Mouse (Mus musculus) cerebellum, adult (tissue): ENCODE results near the gene Krt26.

Experiments
- ATAC-seq: cut with Nextera tagmentation; 2 replicates; pipeline ENCODE4 v1.9.2; 2017; ENCODE audit warnings: mild to moderate bottlenecking, moderate library complexity, mixed read lengths; ENCODE audit not compliant: insufficient number of reproducible peaks, low FRiP score, low TSS enrichment

The Krt26 gene

GRCm38 (mm10) chr11:99292846-99293245 is 44.9 kb downstream of the Krt26 start:
- no peak; the same call in 1 of the 2 replicates for ATAC-seq

- ATAC-seq: no peak
Observed at GRCm38 (mm10) chr11:99284833-99285312, 52.9 kb downstream of the Krt26 start, which contains the start of gene Krt24. TSS of gene Krt24 (minus strand) at chr11:99285262.

DNA sequence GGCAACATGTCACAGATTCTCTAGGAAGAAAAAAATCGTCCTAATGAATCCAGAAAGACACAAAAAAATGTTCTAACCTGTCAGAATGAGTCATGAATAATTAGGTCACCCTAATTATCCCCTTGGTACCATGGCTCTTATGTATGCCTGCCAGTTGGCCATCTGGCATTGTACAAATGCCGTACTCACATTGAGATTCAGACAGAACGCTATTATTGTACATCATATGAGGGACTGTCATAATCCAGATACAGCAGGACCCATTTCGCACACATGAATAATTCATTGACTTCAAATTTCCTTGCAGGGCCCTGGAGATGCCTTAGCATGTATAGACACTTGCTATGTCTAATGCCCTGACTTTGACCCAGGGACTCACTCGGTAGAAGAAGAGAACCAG is 53.8 kb downstream of the Krt26 start:
- peak; percentile 88 for ATAC-seq

DNA sequence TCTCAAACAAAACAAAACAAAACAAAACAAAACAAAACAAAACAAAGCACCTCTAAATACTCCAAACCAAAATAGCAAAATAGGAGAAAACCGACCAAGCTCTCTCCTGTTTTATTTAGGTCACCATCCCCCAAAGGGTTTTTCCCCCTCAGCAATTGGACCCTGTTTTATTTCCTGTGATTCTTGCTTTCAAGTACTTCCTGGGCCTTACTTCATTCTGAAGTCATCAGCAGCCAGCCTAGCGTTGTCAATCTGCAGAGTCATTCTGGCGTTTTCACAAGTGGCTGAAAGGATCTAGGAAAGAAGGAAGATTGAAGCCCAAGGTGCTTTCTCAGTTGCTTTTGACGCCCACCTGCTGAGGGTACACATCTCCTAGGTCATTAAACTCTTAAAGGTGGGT is 54.4 kb downstream of the Krt26 start:
- no peak for ATAC-seq

DNA sequence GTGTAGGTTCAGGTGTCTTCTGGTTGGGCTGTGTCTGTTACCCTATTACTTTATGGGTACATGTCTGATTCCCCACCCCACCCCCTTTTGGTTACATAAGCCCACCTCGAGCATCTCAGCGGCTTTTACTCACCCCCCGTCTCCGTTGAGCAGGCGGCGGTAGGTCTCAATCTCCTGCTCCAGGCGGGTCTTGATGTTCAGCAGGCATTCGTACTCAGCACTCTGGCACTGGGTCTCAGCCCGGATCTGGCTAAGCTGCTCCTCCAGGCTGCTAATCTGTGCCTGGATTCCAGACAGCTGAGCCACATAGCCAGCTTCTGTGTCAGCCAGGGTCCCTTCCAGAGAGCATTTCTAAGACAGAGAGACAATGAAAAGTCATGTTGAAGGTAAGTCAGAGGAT is 56.6 kb downstream of the Krt26 start:
- peak; percentile 54; the same call in 1 of the 2 replicates for ATAC-seq

DNA sequence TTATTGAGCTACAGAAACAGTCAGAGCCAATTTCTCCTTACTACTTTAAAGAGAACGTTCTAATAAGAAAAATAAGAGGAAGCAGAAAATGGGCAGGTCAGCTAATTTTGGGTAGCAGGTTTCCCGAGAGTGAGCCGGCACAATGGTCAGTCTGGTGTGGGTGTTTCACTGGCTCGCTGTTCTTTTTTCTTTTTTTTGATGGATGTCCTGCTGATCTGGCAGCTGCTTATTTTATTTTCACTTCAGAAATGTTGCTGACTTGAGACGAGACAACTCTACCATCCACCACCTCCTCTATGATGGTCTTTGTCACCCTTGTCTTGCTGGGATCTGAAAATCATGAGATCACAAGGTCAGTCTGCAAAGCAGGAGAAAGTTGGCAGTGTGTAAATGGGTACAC is 57.8 kb downstream of the Krt26 start:
- no peak for ATAC-seq
